Mouse (Mus musculus): Measurements from ENCODE around the gene Zbtb16. TPM values are rescaled to one million over a fixed set of nuclear protein-coding genes. Genes with fewer than 3 reads are reported as not detected.

The Zbtb16 gene
- polyA plus RNA-seq, 1 experiment from 2014 or later = 7.7 TPM

GRCm38 (mm10) chr9:48725161-48725560 is 110.9 kb downstream of the Zbtb16 start:
- Histone ChIP-seq H3K27ac (no peak overlapping the region), H3K4me3 (no peak overlapping the region), H3K4me2 (replicated peaks) (no peak overlapping the region), H3K27me3 (replicated peaks) (no peaks in the 10 kb centered on the region), H3K9ac (no peak overlapping the region), H3K4me1 (peaks cover 26% of the 10 kb centered on the region), H3K9me3 (no peaks in the 10 kb centered on the region), H3K36me3 (no peaks in the 10 kb centered on the region)
- no peak for ATAC-seq (ENCODE audit: low FRiP score, low read depth)
- 88% methylated on average over 6 of the region's 6 CpGs for WGBS

GRCm38 (mm10) chr9:48724733-48725132 is 111.3 kb downstream of the Zbtb16 start:
- Histone ChIP-seq H3K4me1 (peaks cover 23% of the 10 kb centered on the region), H3K27me3 (replicated peaks) (no peaks in the 10 kb centered on the region), H3K27ac (no peak overlapping the region), H3K9ac (no peak overlapping the region), H3K36me3 (no peaks in the 10 kb centered on the region), H3K9me3 (no peaks in the 10 kb centered on the region), H3K4me2 (replicated peaks) (no peak overlapping the region), H3K4me3 (no peak overlapping the region)
- 72% methylated on average over 3 of the region's 3 CpGs for WGBS
- ATAC-seq (ENCODE audit: low FRiP score, low read depth) = no peak

- ATAC-seq (ENCODE audit: low FRiP score, low read depth) = no peak
- no peak overlapping the region for H3K27ac ChIP-seq
- no peak overlapping the region for H3K4me3 ChIP-seq
- H3K4me1 ChIP-seq = peaks cover 15% of the 10 kb centered on the region
- no peaks in the 10 kb centered on the region for H3K9me3 ChIP-seq
- H3K9ac ChIP-seq = no peak overlapping the region
- H3K36me3 ChIP-seq = no peaks in the 10 kb centered on the region
- 75% methylated on average over 10 of the region's 10 CpGs for WGBS
- no peak overlapping the region for H3K4me2 ChIP-seq (replicated peaks)
- H3K27me3 ChIP-seq (replicated peaks) = no peaks in the 10 kb centered on the region
Measured at GRCm38 (mm10) chr9:48723511-48724304, 112.3 kb downstream of the Zbtb16 start.

GRCm38 (mm10) chr9:48723025-48723424 is 113.0 kb downstream of the Zbtb16 start:
- Histone ChIP-seq H3K9me3 (no peaks in the 10 kb centered on the region), H3K4me2 (replicated peaks) (no peak overlapping the region), H3K4me1 (peaks cover 11% of the 10 kb centered on the region), H3K9ac (no peak overlapping the region), H3K4me3 (no peak overlapping the region), H3K36me3 (no peaks in the 10 kb centered on the region), H3K27ac (no peak overlapping the region), H3K27me3 (replicated peaks) (no peaks in the 10 kb centered on the region)
- 74% methylated on average over 3 of the region's 3 CpGs for WGBS
- ATAC-seq (ENCODE audit: low FRiP score, low read depth) = no peak

GRCm38 (mm10) chr9:48722261-48722920 is 113.6 kb downstream of the Zbtb16 start:
- no peaks in the 10 kb centered on the region for H3K36me3 ChIP-seq
- H3K9me3 ChIP-seq = no peaks in the 10 kb centered on the region
- no peak overlapping the region for H3K4me3 ChIP-seq
- H3K4me2 ChIP-seq (replicated peaks) = no peak overlapping the region
- 94% methylated on average over 3 of the region's 3 CpGs for WGBS
- no peak for ATAC-seq (ENCODE audit: low FRiP score, low read depth)
- H3K4me1 ChIP-seq = peaks cover 11% of the 10 kb centered on the region
- H3K9ac ChIP-seq = no peak overlapping the region
- no peak overlapping the region for H3K27ac ChIP-seq
- H3K27me3 ChIP-seq (replicated peaks) = no peaks in the 10 kb centered on the region

GRCm38 (mm10) chr9:48721655-48722054 is 114.4 kb downstream of the Zbtb16 start:
- H3K4me3 ChIP-seq = no peak overlapping the region
- no peak overlapping the region for H3K9ac ChIP-seq
- H3K27ac ChIP-seq = no peak overlapping the region
- 95% methylated on average over 6 of the region's 6 CpGs for WGBS
- H3K4me2 ChIP-seq (replicated peaks) = no peak overlapping the region
- no peaks in the 10 kb centered on the region for H3K36me3 ChIP-seq
- H3K9me3 ChIP-seq = no peaks in the 10 kb centered on the region
- no peaks in the 10 kb centered on the region for H3K27me3 ChIP-seq (replicated peaks)
- no peak for ATAC-seq (ENCODE audit: low FRiP score, low read depth)
- H3K4me1 ChIP-seq = peaks cover 11% of the 10 kb centered on the region

GRCm38 (mm10) chr9:48721172-48721571 is 114.8 kb downstream of the Zbtb16 start:
- WGBS = 76% methylated on average over 3 of the region's 3 CpGs
- H3K27ac ChIP-seq = no peak overlapping the region
- no peak for ATAC-seq (ENCODE audit: low FRiP score, low read depth)

GRCm38 (mm10) chr9:48720251-48720963 is 115.6 kb downstream of the Zbtb16 start:
- H3K36me3 ChIP-seq = no peaks in the 10 kb centered on the region
- H3K27ac ChIP-seq = no peak overlapping the region
- no peaks in the 10 kb centered on the region for H3K27me3 ChIP-seq (replicated peaks)
- whole genome bisulfite sequencing = 76% methylated on average over 12 of the region's 12 CpGs
- H3K4me2 ChIP-seq (replicated peaks) = no peak overlapping the region
- H3K4me3 ChIP-seq = no peak overlapping the region
- no peak for ATAC-seq (ENCODE audit: low FRiP score, low read depth)
- no peak overlapping the region for H3K9ac ChIP-seq
- no peaks in the 10 kb centered on the region for H3K9me3 ChIP-seq
- H3K4me1 ChIP-seq = peaks cover 11% of the 10 kb centered on the region

More at GRCm38 (mm10) chr9:48721172-48721571, 114.8 kb downstream of the Zbtb16 start:
- H3K4me2 ChIP-seq (replicated peaks) = no peak overlapping the region
- H3K9me3 ChIP-seq = no peaks in the 10 kb centered on the region
- H3K27me3 ChIP-seq (replicated peaks) = no peaks in the 10 kb centered on the region
- no peaks in the 10 kb centered on the region for H3K36me3 ChIP-seq
- peaks cover 11% of the 10 kb centered on the region for H3K4me1 ChIP-seq
- no peak overlapping the region for H3K4me3 ChIP-seq
- H3K9ac ChIP-seq = no peak overlapping the region

- 90% methylated on average over 4 of the region's 4 CpGs for WGBS
- no peak overlapping the region for H3K9ac ChIP-seq
- no peaks in the 10 kb centered on the region for H3K27me3 ChIP-seq (replicated peaks)
- no peak for ATAC-seq (ENCODE audit: low FRiP score, low read depth)
- no peak overlapping the region for H3K27ac ChIP-seq
- H3K4me2 ChIP-seq (replicated peaks) = no peak overlapping the region
- H3K4me3 ChIP-seq = no peak overlapping the region
- H3K4me1 ChIP-seq = peaks cover 11% of the 10 kb centered on the region
- no peaks in the 10 kb centered on the region for H3K9me3 ChIP-seq
- no peaks in the 10 kb centered on the region for H3K36me3 ChIP-seq
Measured at GRCm38 (mm10) chr9:48719619-48720018, 116.4 kb downstream of the Zbtb16 start.

- H3K4me1 ChIP-seq = peaks cover 9% of the 10 kb centered on the region
- 93% methylated on average over 8 of the region's 8 CpGs for WGBS
- no peaks in the 10 kb centered on the region for H3K36me3 ChIP-seq
- H3K4me3 ChIP-seq = no peak overlapping the region
- H3K27ac ChIP-seq = no peak overlapping the region
- H3K4me2 ChIP-seq (replicated peaks) = no peak overlapping the region
- no peak for ATAC-seq (ENCODE audit: low FRiP score, low read depth)
- H3K9me3 ChIP-seq = no peaks in the 10 kb centered on the region
- H3K27me3 ChIP-seq (replicated peaks) = no peaks in the 10 kb centered on the region
- H3K9ac ChIP-seq = no peak overlapping the region
Measured at GRCm38 (mm10) chr9:48716549-48716948, 119.5 kb downstream of the Zbtb16 start.

- H3K4me3 ChIP-seq = no peak overlapping the region
- peaks cover 16% of the 10 kb centered on the region for H3K4me1 ChIP-seq
- 92% methylated on average over 8 of the region's 8 CpGs for WGBS
- H3K27me3 ChIP-seq (replicated peaks) = no peaks in the 10 kb centered on the region
- H3K27ac ChIP-seq = no peak overlapping the region
- no peak for ATAC-seq (ENCODE audit: low FRiP score, low read depth)
- no peak overlapping the region for H3K9ac ChIP-seq
- H3K9me3 ChIP-seq = no peaks in the 10 kb centered on the region
- H3K4me2 ChIP-seq (replicated peaks) = no peak overlapping the region
- no peaks in the 10 kb centered on the region for H3K36me3 ChIP-seq
Measured at GRCm38 (mm10) chr9:48715042-48715441, 121.0 kb downstream of the Zbtb16 start.

GRCm38 (mm10) chr9:48713779-48714178 is 122.2 kb downstream of the Zbtb16 start:
- WGBS = 94% methylated on average over 8 of the region's 8 CpGs
- Histone ChIP-seq H3K4me1 (peaks cover 16% of the 10 kb centered on the region), H3K4me3 (no peak overlapping the region), H3K27me3 (replicated peaks) (no peaks in the 10 kb centered on the region), H3K4me2 (replicated peaks) (no peak overlapping the region), H3K36me3 (no peaks in the 10 kb centered on the region), H3K9me3 (no peaks in the 10 kb centered on the region), H3K9ac (no peak overlapping the region), H3K27ac (no peak overlapping the region)
- no peak for ATAC-seq (ENCODE audit: low FRiP score, low read depth)
